Mouse (Mus musculus) bone marrow, adult 2 months (tissue): ENCODE data around the gene Ffar3.
A peak's percentile ranks its signal among the peaks of the same experiment; 100 is the strongest.

Experiments used
- CTCF ChIP-seq: fragments of 200-500 bp; IDR thresholded peaks from 2 replicates; pipeline ENCODE4 v1.5.1; 2011; ENCODE audit warnings: low read length, control low read depth; ENCODE audit not compliant: control insufficient read depth, insufficient read depth
- POLR2A ChIP-seq: fragments of 200-500 bp; IDR thresholded peaks from 2 replicates; pipeline ENCODE4 v1.6.1; 2011; ENCODE audit warnings: low read depth, mild to moderate bottlenecking, control low read depth, low read length, borderline replicate concordance; ENCODE audit not compliant: control insufficient read depth

DNA sequence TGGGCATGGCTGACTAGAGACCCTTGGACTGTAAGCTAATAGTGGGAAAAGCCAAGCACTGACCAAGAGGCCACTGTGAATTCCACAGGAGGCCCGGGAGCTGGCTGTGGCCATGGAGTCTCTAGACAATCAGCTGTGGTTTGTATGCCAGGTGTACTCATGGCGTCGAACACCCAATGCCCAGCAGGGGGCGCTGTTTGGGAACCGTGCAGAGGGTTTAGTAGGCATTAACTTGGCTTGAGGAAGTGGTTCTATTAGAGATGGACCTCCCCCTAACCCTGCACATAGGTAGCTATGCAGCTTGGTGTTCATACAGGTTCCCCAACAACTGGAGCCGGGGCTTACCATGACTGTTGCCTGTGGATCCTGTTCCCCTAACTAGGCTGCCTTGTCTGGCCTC is 50.1 kb downstream of the Ffar3 start:
- TF ChIP-seq POLR2A, result no peak
- peak; percentile 85 for TF ChIP-seq CTCF
